Mouse (Mus musculus): Measurements from ENCODE around the gene Rassf7. TPM values are rescaled to one million over a fixed set of nuclear protein-coding genes. Genes with fewer than 3 reads are reported as not detected.

Rassf7 gene
- polyA plus RNA-seq, 1 experiment from 2014 or later, result 61.5 TPM

GRCm38 (mm10) chr7:141226535-141226934, 10.9 kb downstream of the Rassf7 start:
- no peak overlapping the region for H3K27ac ChIP-seq
- H3K27me3 ChIP-seq (ENCODE audit: insufficient read depth, low read length), result no peaks in the 10 kb centered on the region
- 84% methylated on average over 6 of the region's 6 CpGs for WGBS
- peaks cover 19% of the 10 kb centered on the region; the same call in 1 of the 2 replicates for H3K4me1 ChIP-seq (replicated peaks; ENCODE audit: insufficient read depth, low read length)
- ATAC-seq (replicated peaks; ENCODE audit: low FRiP score, low read depth) (no peak), DNase-seq (ENCODE audit: low spot score) (no peak)
- 0 out of 2 replicates have a peak, but pooled peaks have one; percentile 18 for TF ChIP-seq CTCF (IDR thresholded peaks at IDR 0.05; ENCODE audit: low read depth)
- no peaks in the 10 kb centered on the region for H3K9me3 ChIP-seq (replicated peaks; ENCODE audit: low read length)
- H3K4me2 ChIP-seq (ENCODE audit: low read length), result no peak overlapping the region
- no peak overlapping the region for H3K9ac ChIP-seq (ENCODE audit: low read depth, low read length)
- H3K4me3 ChIP-seq (replicated peaks; ENCODE audit: low read depth, low read length), result no peak overlapping the region
- no peaks in the 10 kb centered on the region for H3K36me3 ChIP-seq (ENCODE audit: insufficient read depth, low read length)

GRCm38 (mm10) chr7:141227796-141228195, 12.1 kb downstream of the Rassf7 start:
- H3K36me3 ChIP-seq (ENCODE audit: insufficient read depth, low read length), result peaks cover 7% of the 10 kb centered on the region; the same call in 1 of the 2 replicates
- 0 out of 2 replicates have a peak, but pooled peaks cover 12% of the 10 kb centered on the region for H3K4me1 ChIP-seq (replicated peaks; ENCODE audit: insufficient read depth, low read length)
- ATAC-seq (replicated peaks; ENCODE audit: low FRiP score, low read depth) (no peak), DNase-seq (ENCODE audit: low spot score) (no peak)
- H3K4me2 ChIP-seq (ENCODE audit: low read length), result peak overlapping the region; percentile 68; the same call in 1 of the 2 replicates
- no peak overlapping the region for H3K4me3 ChIP-seq (replicated peaks; ENCODE audit: low read depth, low read length)
- H3K9me3 ChIP-seq (replicated peaks; ENCODE audit: low read length), result no peaks in the 10 kb centered on the region
- TF ChIP-seq CTCF (IDR thresholded peaks at IDR 0.05; ENCODE audit: low read depth), result no peak
- 77% methylated on average over 4 of the region's 4 CpGs for WGBS
- H3K27me3 ChIP-seq (ENCODE audit: insufficient read depth, low read length), result no peaks in the 10 kb centered on the region
- 0 out of 2 replicates have a peak overlapping the region, but pooled peaks have one; percentile 99 for H3K9ac ChIP-seq (ENCODE audit: low read depth, low read length)
- H3K27ac ChIP-seq, result no peak overlapping the region

- no peaks in the 10 kb centered on the region for H3K27me3 ChIP-seq (ENCODE audit: insufficient read depth, low read length)
- peaks cover 13% of the 10 kb centered on the region for H3K36me3 ChIP-seq (ENCODE audit: insufficient read depth, low read length)
- peak within 1 kb of the TSS; percentile 93 for H3K27ac ChIP-seq
- H3K4me1 ChIP-seq (replicated peaks; ENCODE audit: insufficient read depth, low read length), result 0 out of 2 replicates have a peak, but pooled peaks cover 11% of the 10 kb centered on the region
- peak within 1 kb of the TSS; percentile 99 for H3K4me3 ChIP-seq (replicated peaks; ENCODE audit: low read depth, low read length)
- under 1% methylated on average over 76 of the region's 76 CpGs for WGBS
- TF ChIP-seq CTCF (IDR thresholded peaks at IDR 0.05; ENCODE audit: low read depth), result peak; percentile 98
- peak; percentile 95 for DNase-seq (ENCODE audit: low spot score)
- H3K4me2 ChIP-seq (ENCODE audit: low read length), result peak within 1 kb of the TSS; percentile 68
- ATAC-seq (replicated peaks; ENCODE audit: low FRiP score, low read depth), result peak; percentile 90
- no peaks in the 10 kb centered on the region for H3K9me3 ChIP-seq (replicated peaks; ENCODE audit: low read length)
- H3K9ac ChIP-seq (ENCODE audit: low read depth, low read length), result peak within 1 kb of the TSS; percentile 99
Observed at GRCm38 (mm10) chr7:141228279-141229067, 12.8 kb downstream of the Rassf7 start, which contains the start of gene Phrf1. Gene Phrf1, plus strand, starts transcription at chr7:141228784.

- Histone ChIP-seq H3K36me3 (ENCODE audit: insufficient read depth, low read length) (peaks cover 24% of the 10 kb centered on the region), H3K27me3 (ENCODE audit: insufficient read depth, low read length) (no peaks in the 10 kb centered on the region), H3K4me3 (replicated peaks; ENCODE audit: low read depth, low read length) (peak overlapping the region; percentile 99), H3K9ac (ENCODE audit: low read depth, low read length) (peak overlapping the region; percentile 99), H3K27ac (no peak overlapping the region), H3K4me2 (ENCODE audit: low read length) (peak overlapping the region; percentile 68), H3K4me1 (replicated peaks; ENCODE audit: insufficient read depth, low read length) (0 out of 2 replicates have a peak, but pooled peaks cover 11% of the 10 kb centered on the region), H3K9me3 (replicated peaks; ENCODE audit: low read length) (no peaks in the 10 kb centered on the region)
- TF ChIP-seq CTCF (IDR thresholded peaks at IDR 0.05; ENCODE audit: low read depth), result no peak
- no peak for ATAC-seq (replicated peaks; ENCODE audit: low FRiP score, low read depth)
- DNase-seq (ENCODE audit: low spot score), result no peak
- 41% methylated on average over 6 of the region's 6 CpGs for WGBS
Observed at GRCm38 (mm10) chr7:141229702-141230101, 14.0 kb downstream of the Rassf7 start.

GRCm38 (mm10) chr7:141230570-141230969, 14.9 kb downstream of the Rassf7 start:
- Histone ChIP-seq H3K4me2 (ENCODE audit: low read length) (0 out of 2 replicates have a peak overlapping the region, but pooled peaks have one; percentile 68), H3K36me3 (ENCODE audit: insufficient read depth, low read length) (peaks cover 31% of the 10 kb centered on the region), H3K9me3 (replicated peaks; ENCODE audit: low read length) (no peaks in the 10 kb centered on the region), H3K4me1 (replicated peaks; ENCODE audit: insufficient read depth, low read length) (0 out of 2 replicates have a peak, but pooled peaks cover 11% of the 10 kb centered on the region), H3K27me3 (ENCODE audit: insufficient read depth, low read length) (no peaks in the 10 kb centered on the region), H3K27ac (no peak overlapping the region), H3K9ac (ENCODE audit: low read depth, low read length) (no peak overlapping the region), H3K4me3 (replicated peaks; ENCODE audit: low read depth, low read length) (no peak overlapping the region)
- WGBS, result 85% methylated on average over 4 of the region's 4 CpGs
- no peak for DNase-seq (ENCODE audit: low spot score)
- no peak for TF ChIP-seq CTCF (IDR thresholded peaks at IDR 0.05; ENCODE audit: low read depth)
- ATAC-seq (replicated peaks; ENCODE audit: low FRiP score, low read depth), result no peak

- H3K9ac ChIP-seq (ENCODE audit: low read depth, low read length), result no peak overlapping the region
- H3K27ac ChIP-seq, result no peak overlapping the region
- no peak for ATAC-seq (replicated peaks; ENCODE audit: low FRiP score, low read depth)
- peaks cover 32% of the 10 kb centered on the region for H3K36me3 ChIP-seq (ENCODE audit: insufficient read depth, low read length)
- no peaks in the 10 kb centered on the region for H3K27me3 ChIP-seq (ENCODE audit: insufficient read depth, low read length)
- no peak overlapping the region for H3K4me2 ChIP-seq (ENCODE audit: low read length)
- H3K4me1 ChIP-seq (replicated peaks; ENCODE audit: insufficient read depth, low read length), result 0 out of 2 replicates have a peak, but pooled peaks cover 11% of the 10 kb centered on the region
- H3K9me3 ChIP-seq (replicated peaks; ENCODE audit: low read length), result no peaks in the 10 kb centered on the region
- TF ChIP-seq CTCF (IDR thresholded peaks at IDR 0.05; ENCODE audit: low read depth), result no peak
- no peak overlapping the region for H3K4me3 ChIP-seq (replicated peaks; ENCODE audit: low read depth, low read length)
- DNase-seq (ENCODE audit: low spot score), result no peak
- 78% methylated on average over 3 of the region's 3 CpGs for WGBS
Observed at GRCm38 (mm10) chr7:141231111-141231510, 15.5 kb downstream of the Rassf7 start.

Measured in kidney, postnatal 0 days (tissue).